Mouse (Mus musculus) heart, adult 11 months (tissue): ENCODE data around the gene Lypd6b.

Source experiments
- DNase-seq: peaks from one replicate; pipeline ENCODE4 v3.0.0; 2022

Lypd6b gene

DNA sequence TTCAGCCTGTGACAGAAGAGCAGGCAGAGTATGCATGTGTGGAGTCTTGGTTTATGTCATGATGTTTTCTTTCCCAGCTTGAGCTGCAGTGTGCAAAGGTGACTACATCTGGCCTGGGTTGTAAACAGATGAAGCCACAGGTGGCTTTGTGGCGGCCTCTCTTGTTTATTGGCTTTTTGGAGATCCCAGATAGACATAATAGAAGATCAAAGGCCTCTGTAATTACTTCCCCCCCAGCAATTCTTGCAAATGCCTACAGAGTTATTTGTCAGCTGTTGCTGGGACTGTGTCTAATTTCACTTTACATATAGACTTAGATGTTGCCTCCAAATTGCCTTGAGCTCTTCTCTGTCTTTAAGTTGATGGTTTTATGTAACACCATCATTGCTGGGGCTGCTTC lies 38.1 kb downstream of the Lypd6b start:
- peak; percentile 15 for DNase-seq

- DNase-seq: peak; percentile 81
These were observed 40.3 kb downstream of the Lypd6b start for GRCm38 (mm10) chr2:49827756-49828155.

GRCm38 (mm10) chr2:49830369-49830768 lies 42.9 kb downstream of the Lypd6b start:
- DNase-seq: no peak

DNA sequence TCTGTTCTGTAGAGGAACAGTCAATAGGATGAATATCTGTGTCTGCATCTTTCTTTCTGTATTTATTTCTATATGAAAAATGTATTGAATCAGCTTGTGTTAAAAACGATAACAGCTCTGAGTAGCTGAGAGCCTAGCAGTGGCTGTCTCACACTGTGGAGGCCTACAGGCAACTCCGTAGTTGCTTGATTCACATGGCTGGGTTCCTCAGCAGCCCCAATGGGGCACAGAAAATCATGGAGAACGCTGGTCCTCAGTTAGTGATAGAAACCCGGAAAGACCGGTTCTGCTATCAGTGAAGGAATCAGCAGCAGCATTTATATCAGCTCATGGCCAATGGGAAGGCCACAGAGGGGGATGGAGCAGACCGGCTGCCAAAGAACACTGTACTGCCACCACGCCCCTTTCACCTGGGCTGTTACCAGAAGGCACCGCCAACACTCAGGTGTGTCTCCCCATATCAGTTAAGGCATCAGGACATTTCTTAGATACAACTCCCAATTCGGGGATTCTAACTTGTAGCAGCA lies 44.9 kb downstream of the Lypd6b start:
- peak; percentile 17 for DNase-seq

DNA sequence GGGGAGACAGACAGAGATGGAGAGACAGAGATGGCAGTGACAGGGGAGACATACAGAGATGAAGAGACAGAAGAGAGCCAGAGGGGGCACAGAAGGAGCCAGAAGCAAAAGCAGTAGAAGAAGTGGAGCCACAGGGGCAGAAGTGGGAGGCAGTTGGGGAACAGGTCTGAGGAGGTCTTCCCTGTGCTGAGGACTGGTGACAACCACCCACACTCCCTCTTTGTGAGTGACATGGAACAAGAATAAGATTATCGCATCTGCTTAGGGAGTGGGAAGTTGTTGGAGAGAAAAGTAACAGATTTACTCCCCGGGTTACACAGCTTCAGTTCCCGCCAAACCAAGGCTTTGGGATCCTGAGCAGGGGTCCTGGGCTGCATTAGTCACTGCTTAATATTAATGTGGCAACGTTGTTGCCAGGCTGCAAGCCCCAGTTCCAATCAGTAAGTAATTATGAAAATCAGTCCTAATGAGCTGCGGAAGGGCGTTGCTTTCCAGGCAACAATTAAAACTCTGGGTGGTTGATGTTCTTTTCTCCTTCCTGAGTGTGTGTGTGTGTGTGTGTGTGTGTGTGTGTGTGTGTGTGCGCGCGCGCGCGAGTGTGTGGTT lies 50.1 kb downstream of the Lypd6b start:
- no peak for DNase-seq

DNA sequence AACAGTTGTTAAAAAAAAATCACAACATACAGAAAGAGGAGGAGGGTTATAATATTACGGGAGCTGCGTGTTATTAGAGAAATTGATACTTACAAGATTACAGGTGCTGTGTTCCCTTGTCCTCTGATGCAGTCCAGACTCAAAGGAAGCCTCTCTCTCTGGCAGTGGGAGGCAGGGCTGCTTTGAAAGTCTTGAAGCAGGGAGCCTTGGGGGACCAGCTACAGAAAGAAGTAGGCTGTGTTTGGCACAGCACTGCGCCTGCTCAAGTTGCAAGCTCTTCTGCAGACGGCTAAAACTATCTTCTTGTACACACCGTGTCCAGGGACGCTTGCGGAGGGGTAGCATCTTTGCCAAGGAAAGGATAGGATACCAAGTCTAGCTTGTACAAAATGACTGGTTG lies 51.1 kb downstream of the Lypd6b start:
- DNase-seq: peak; percentile 37

GRCm38 (mm10) chr2:49840573-49840972 lies 53.1 kb downstream of the Lypd6b start:
- DNase-seq: peak; percentile 93

GRCm38 (mm10) chr2:49841089-49841488 lies 53.6 kb downstream of the Lypd6b start:
- DNase-seq: no peak

- no peak for DNase-seq
These were observed 57.6 kb downstream of the Lypd6b start for GRCm38 (mm10) chr2:49845104-49845503.

- DNase-seq: no peak
These were observed 58.6 kb downstream of the Lypd6b start for GRCm38 (mm10) chr2:49846097-49846496.

DNA sequence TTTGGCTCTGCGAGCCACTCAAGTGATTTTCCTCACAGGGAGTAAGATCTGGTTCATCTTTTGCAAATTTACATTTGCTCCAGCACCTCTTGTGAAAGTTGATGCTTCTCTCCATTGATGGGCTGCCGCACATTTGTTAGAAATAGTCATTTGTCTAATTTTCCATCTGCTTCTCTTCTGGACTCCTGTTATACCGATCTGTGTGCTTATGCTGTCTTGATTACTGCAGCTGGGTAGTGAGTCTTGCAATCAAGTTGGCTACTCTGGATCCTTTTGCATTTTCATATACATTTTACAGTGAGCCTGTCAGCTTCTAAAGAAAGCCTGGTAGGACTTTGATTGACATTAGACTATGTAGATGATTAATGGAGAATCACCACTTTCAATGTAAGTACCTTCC lies 59.4 kb downstream of the Lypd6b start:
- DNase-seq: no peak

DNA sequence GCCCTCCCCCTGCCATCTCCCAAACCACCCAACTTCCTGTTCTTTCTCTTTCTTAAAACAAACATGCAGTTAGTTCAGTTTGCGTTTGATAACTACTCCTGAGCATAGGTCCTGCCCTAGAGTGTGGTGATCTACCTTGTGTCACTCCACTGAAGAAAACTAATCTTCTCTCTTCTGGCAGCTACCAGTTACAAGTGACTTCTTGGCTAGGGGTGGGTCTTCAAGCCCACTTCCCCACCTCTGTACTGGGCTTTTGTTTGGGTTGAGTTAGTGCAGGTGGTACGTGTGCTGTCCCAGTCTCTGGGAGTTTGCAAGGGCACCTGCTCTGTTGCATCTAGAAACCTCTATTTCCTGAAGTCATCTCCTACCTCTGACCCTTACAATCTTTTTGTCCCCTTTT lies 60.3 kb downstream of the Lypd6b start:
- DNase-seq: no peak

DNA sequence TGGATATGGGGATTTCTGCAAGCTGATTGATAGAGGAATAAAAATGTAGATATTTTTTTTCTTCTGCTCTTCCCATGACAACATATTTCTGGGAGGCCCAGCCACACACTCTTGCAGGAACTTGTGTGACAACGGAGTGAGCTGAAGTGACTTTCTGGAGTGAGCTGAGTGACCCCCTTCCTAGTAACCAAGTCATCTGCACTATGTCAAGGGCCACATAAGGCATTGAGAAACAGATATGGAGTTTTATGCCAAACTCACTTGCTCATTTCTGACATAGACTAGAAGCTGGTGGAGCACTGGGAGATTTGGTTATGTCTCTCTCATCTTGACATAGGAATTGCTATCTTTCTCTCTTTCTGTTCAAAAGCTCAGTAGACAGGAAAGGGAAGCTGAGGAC lies 62.3 kb downstream of the Lypd6b start:
- no peak for DNase-seq

DNA sequence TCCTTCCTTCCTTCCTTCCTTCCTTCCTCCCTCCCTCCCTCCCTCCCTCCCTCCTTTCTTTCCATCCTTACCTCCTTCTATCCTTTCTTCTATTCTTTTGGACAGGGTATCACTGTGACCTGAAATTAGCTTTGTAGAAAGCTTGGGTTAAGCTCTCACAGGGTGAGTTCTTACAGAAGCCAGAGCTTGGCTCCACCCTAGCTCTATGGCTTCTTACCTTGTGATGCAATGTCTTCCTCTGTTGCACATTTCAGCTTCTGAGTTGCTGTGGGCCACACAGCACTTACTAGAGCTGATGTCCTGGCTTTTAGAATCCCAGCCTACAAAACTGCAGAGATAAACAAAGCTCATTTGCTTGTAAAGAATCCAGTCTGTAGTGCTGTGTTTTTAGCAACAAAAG lies 64.5 kb downstream of the Lypd6b start:
- DNase-seq: no peak

DNA sequence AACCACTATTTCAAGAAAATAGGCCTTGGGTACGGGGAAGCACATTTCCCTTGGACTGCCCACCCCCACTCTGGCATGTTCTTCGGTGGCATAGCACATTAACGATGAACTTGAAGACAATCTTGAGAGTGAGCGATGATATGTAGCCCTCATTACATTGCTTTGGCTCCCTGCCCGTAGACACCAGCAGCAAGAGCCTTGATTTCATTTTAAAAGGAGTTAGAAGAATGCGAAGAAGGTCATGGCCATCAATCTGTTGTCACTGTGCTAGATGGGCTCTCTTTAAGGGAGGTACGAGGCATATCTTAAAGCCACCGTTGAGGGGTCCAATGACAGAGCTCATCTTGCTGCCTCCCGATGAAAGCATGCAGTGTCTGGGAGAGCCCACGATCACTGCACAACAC lies 68.7 kb downstream of the Lypd6b start:
- no peak for DNase-seq

GRCm38 (mm10) chr2:49856584-49856983 lies 69.1 kb downstream of the Lypd6b start:
- no peak for DNase-seq

GRCm38 (mm10) chr2:49860219-49860962 lies 72.9 kb downstream of the Lypd6b start:
- no peak for DNase-seq

- DNase-seq: no peak
These were observed 73.6 kb downstream of the Lypd6b start for GRCm38 (mm10) chr2:49860969-49861592.

DNA sequence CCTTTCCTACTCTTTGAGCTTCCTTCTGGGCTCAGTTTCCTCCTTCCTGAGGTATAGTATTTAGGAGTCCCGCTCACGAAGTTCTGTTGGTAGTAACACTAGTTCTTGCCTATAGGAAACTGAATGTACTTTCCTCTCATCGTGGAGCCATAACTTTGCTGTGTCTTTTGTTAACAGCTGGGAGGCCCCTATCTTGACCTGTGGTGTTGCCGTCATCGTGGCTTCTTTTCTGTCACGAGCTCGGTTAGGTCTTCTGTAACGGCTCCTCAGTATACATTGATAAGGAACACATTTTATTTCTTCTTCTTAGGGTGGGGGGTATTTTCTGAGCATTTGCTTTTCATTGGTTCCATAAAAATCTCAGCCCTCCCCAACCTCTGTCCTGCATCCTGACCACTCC lies 74.2 kb downstream of the Lypd6b start:
- DNase-seq: no peak

DNA sequence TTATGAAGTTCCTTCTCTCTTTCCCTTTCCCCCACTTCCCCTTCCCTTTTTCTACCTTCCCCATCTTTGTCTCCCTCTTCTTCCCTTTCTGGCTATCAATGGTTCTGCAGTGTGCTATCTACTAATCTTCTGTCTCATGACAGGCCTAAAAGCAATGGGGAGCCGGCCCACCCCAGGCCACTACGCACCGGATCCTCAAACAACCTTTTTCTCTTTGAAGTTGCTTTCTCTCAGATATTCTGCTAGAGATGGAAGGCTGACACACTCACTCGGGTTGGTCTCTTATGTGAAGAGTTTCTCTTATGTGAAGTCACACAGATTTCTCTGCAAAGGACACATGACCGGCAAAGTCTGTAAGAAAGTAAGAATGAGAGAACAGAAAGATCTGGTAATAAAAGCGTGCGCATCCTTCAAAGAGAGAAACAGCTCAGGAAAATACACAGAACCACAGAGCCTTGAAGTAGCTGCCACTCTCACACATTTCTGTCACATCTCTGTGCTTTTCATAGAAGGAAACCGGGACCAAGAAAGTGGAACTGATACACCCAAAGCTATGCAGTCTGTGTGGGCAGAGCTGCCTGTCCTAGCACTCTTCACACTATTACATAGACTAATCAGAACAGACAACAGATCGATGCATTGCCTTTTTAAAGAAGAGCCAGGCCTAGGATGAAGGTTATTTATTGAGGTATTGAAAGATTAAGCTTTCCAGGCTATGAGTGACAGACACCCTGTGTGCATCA lies 80.8 kb downstream of the Lypd6b start:
- DNase-seq: peak; percentile 30

GRCm38 (mm10) chr2:49869044-49869443 lies 81.6 kb downstream of the Lypd6b start:
- peak; percentile 42 for DNase-seq

DNA sequence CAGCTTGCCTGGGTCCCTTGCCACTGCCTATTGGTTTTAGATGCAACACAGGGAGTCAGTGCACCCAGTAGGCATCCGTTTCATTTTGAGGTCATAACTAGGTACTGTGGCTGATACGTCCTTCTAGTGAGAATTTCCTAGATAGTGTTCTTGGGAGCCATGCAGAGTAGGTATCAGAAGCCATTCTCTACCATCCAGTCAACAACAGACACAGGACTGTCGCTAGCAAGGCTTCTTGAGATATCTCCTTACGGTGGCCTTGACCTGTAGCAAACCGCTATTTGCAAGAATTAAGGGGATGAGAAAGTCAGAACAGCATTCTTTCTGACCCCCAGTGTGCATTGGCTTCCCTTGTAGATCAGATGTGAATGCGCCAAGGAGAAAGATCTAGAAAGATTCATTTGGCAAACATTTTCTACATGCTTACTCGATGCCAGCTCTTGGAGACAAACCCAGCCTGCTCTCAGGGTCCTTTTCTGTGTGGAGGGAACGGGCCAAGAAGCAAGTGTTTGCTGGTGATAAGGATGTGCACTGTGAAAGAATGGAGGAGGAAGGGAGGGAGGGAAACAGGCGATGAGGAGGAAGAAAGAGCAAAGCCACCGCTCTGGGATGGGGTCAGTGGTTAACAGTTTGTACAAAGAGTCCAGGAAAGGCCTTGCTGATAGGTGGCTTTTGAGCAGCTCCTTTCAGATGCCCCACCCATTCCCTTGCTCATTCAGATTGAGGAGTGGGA lies 82.5 kb downstream of the Lypd6b start:
- DNase-seq: peak; percentile 72

DNA sequence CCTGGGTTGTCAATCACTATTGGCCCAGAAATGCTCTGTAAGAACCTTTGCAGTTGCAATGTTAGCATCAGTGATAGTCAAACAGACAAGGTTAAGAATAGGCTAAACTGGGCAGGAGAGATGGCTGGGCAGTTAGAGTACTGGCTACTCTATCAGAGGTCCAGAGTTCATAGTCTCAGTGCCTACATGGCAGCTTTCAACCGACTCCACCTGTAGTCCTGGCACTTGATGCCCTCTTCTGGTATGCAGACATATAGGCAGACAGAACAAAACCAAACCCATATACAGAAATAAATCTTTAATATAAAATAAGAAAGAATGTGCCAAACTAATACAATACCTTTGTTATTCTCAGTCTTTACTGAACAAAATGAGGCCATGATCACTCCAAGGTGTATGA lies 83.5 kb downstream of the Lypd6b start:
- peak; percentile 6 for DNase-seq
